Mouse (Mus musculus) myocyte (in vitro differentiated cells): ENCODE data around the gene Ubqln1.

Source experiments
- E2F4 ChIP-seq: IDR thresholded peaks from one replicate; pipeline ENCODE4 v1.6.1; 2011; ENCODE audit warnings: mild to moderate bottlenecking, control low read depth, moderate library complexity; ENCODE audit not compliant: insufficient read depth
- MAX ChIP-seq: IDR thresholded peaks from one replicate; pipeline ENCODE4 v1.6.1; 2011; ENCODE audit warnings: low read depth, mild to moderate bottlenecking, control low read depth
- POLR2A ChIP-seq: IDR thresholded peaks from one replicate; pipeline ENCODE4 v1.6.1; 2011; ENCODE audit warnings: low read depth, mild to moderate bottlenecking, control low read depth, moderate library complexity; ENCODE audit not compliant: insufficient read length
- REST ChIP-seq: IDR thresholded peaks from one replicate; pipeline ENCODE4 v1.6.1; 2011; ENCODE audit warnings: mild to moderate bottlenecking, control low read depth, moderate library complexity; ENCODE audit not compliant: insufficient read depth, insufficient read length
- TCF12 ChIP-seq: IDR thresholded peaks from one replicate; pipeline ENCODE4 v1.6.1; 2011; ENCODE audit warnings: mild to moderate bottlenecking, control low read depth; ENCODE audit not compliant: poor library complexity, insufficient read depth, severe bottlenecking

GRCm38 (mm10) chr13:58126862-58127765, 88.3 kb downstream of the Ubqln1 start:
- no peak for TF ChIP-seq REST
- TF ChIP-seq TCF12: no peak
- TF ChIP-seq POLR2A: peak; percentile 50
- TF ChIP-seq E2F4: no peak
- no peak for TF ChIP-seq MAX
